Mouse (Mus musculus) layer of hippocampus, adult 18-20 months (tissue): ENCODE results near the gene Pik3r2. TPM values are rescaled to one million over a fixed set of nuclear protein-coding genes. Genes with fewer than 3 reads are reported as not detected.

Experiments
- DNase-seq, 2 experiments: peaks; one replicate each; pipeline ENCODE4 v3.0.0; 2022; ENCODE audit warnings: low spot score in 2 of 2
- total RNA-seq, 2 experiments: library from RNA; stranded (reverse); gene quantifications; 2 replicates each; pipeline ENCODE4 v1.2.3; 2021

Pik3r2 gene
- total RNA-seq, 2 experiments from 2014 or later, result 158 to 162 TPM

DNA sequence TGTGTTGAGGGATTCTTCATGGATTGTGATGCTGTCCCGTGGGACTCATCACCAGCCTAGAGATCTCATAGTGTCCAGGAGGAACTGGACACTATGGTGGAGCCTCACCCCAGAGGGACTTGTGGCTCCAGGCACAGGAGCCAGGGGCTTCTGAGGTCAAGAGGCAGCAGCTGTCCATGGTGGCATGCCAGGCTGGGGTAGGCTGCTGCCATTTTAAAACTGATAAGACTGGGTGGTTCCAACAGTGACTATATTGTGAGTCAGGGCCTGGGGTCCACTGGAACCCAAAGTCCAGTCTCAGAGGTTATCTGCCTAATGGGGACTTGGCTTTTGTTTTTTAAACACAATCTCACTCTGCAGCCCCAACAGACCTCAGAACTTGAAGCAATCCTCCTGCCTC, 25.3 kb upstream of the Pik3r2 start:
- DNase-seq, result no peak

DNA sequence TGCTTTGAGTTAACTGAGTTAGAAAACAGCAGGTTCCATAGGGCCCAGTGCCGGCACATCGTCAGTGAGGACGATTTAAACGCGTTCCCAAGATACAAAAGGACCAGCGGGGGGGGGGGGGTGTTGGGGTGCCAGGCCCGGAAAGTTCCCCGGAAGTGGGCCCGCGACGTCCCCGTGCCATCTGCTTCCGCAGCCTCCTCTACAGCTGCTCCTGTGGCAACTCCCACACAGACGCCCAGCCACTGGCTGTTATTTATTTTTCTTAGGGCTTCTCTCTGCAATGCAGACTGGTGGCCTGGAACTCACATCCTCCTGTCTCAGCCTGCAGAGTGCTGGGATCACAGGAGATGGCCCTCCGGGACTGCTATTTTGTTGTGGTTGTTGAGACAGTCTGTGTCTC, 24.6 kb upstream of the Pik3r2 start:
- DNase-seq, result peak; percentile 88 to 94

DNA sequence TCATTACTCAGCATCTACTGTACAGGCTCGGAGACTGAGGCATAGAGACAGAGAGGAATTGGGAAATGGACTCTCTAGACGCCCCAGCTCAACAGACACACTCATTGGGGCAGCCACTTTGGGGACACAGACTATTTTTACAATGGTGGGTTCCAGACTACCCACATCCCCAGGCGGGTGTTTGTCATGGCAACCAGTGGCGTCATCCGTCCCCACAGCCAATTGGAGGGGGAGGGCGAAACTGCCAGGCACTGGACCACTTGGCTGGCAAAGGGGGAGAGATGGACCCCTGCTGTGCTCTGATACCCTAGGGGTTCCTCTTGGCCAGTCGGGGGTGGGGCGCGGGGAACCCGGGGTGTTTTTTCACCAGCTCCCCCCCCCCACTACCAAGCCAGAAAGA, 24.1 kb upstream of the Pik3r2 start:
- DNase-seq, result peak in 1 of 2 experiments; percentile 68

DNA sequence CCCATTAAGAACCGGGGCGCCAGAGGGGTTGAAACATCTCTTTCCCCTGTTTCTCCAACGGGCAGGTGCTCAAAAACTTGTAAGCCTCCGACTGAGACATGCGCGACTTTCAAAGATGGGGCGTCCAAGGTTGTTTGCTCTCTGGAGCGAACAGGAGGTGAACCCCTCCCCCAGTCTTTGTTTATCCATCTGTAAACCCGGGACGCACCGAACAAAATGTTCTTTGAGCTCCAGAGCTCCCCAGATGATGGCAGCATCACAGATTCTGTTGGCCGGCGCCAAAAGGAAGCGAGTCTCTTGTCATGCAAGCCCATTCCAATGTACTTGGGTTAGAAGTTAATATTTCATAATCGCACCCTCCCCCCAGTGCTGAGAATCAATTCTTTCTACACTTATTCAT, 21.8 kb upstream of the Pik3r2 start:
- DNase-seq, result peak; percentile 73 to 90

DNA sequence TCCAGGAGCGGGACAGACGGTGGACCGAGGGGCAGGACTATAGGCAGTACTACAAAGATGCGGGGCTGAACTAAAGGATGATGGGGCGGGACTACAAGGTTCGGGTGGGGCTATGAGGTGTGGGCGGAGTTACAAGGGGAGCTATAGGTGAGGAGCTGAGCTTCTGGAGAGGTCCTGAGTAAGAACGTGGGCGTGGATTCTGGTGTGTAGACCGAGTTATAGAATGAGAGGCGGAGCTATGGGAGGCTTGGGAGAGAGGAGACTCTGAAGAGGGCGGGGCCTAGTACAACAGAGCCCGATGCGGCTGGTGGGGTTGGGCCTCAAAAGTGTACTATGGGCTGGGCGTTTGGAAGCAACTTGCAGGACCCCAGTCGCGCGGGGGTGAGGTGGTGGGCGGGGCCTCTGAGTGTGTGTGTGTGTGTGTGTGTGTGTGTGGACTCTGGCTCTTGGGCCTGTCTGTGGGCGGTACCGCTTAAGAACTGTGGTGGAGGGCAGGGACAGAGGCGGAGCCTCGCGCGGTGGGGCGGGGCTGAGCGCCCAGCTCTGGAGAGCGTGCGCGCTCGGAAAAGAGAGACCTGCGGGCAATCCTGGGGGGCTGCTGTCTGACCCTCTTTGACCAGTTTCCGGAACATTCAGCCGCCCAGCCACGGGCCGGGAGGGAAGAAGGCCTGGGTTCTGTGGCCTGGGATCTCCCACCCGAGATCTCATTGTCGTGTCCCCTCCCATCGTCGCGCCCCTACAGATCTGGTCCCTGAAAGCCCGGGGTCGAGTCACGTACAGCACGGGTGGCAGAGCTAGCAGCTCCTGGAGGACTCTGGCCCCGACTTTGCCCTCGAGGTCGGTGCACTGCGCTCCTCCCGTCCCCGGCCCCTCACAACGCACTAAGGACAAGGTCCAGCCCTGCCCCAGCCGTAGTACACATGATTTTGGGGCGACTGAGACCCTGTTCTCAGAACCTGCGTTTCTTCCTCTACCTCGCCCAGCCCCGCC, 20.9 kb upstream of the Pik3r2 start:
- DNase-seq, result peak; percentile 90 to 92

DNA sequence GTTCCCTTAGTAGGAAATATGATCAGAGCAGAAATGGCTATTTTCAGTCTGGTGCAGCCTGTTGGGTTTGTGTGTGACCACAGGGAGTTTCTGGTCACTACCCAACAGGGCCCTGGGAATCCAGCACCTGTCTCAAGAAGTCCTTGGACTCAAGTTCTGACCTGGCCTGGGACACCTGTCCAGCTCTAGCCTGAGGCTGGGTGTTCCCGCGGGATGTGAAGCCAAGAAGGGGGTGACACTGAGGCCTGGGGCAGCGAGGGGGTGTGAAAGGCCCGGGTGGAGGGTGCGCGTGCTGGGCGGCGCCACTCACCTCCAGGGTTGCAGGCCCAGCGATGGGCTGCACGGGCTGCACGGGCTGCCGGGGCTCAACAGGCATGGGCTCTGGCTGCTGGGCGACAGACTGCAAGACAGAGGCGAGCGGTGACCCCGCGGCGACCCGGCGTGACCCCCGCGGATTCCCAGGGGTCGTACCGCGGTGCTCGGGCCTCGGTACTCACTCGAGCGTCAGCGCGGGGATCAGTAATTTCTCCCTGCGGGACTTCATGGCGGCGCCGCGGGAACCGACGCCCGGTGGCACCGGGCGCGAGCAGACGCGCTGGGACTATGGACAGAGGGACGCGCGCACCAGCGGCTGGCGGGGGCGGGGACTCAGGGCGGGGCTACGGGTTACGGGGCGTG, 20.0 kb upstream of the Pik3r2 start:
- DNase-seq, result no peak

DNA sequence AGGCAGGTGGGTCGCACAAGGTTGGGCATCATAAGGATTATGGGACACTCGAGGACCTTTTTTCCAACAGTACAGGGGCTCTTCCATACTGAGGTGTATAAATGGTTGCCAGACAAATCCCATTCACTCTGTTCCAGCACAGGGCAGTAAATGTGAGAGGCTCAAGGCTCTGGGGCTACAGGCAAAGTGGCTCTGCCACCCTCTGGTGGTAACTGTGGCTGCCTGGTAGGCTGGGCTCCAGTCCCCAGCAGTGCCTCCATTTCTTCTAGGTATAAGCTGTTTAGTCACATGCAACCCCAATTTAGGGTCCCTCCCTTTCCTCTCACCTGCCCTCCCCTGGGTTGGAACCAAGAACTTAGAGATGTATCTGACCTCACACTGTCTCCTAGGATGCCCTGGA, 18.9 kb upstream of the Pik3r2 start:
- DNase-seq, result no peak

DNA sequence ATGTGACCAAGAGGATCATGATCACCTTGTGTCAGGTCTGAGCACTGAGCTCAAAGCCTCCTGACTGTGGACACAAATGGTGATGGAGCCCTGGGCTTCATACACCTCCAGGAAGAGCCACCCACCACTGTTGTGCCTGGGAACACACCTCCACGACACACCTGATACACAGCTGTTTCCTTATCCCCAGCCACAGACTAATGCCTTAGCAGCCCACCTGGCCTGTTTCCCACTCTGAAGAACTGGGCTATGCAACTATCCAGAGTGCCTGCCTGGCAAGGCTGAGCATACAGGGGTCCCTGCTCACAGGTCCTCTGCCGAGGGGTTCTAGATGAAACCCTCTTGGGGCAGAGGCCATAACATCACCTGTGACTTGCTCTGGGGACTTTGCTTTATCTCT, 17.7 kb upstream of the Pik3r2 start:
- no peak for DNase-seq

DNA sequence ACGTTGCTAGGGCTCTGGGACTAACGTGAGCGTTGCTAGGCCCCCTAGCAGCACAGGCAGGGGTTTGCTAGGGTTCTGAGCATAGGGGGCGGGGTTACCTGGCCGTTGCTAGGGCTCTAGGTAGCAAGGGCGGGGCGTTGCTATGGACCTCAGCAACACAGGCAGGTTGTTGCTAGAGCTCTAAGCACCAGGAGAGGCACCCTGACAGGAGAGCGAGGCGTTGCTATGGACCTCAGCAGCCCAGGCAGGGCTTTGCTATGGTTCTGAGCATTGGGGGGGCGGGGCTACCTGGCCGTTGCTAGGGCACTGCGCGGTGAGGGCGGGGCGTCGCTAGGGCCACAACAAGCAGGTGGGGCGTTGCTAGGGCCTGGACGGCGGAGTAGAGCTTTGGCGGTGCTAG, 16.2 kb upstream of the Pik3r2 start:
- no peak for DNase-seq

DNA sequence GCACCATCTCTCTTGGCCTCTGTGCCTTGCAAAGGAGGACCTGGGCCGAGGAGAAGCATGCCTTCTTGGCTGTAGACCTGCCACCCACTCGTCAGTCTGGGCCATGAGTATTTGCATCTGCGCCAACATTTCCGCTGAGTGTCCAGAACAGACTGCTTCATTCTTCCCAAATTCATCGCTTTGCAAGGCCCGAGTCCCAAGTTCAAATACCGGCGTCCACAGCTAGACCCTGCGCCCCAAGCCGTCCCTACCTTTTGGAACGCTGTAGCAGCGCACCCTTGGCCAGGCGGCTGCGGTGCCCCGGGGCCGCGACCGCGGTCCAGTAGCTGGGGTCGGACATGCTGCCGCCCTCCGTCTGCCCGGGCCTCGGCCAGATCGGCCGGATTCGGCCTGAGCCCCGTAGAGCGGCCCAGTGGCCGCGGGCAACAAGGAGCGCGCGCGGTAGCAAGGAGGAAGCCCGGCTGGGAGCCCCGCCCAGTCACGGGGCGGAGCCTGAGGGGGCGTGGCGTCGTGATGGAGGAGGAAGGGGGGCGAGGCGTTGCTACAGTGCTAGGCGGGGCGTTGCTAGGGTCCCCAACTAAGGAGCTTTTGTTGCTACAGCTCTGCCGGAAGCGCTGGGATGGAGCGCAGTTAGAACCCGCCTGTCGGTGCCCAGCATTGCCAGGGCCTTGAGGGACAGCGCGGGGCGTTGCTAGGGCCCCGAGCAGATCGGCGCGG, 15.6 kb upstream of the Pik3r2 start:
- DNase-seq, result peak; percentile 97 to 98

DNA sequence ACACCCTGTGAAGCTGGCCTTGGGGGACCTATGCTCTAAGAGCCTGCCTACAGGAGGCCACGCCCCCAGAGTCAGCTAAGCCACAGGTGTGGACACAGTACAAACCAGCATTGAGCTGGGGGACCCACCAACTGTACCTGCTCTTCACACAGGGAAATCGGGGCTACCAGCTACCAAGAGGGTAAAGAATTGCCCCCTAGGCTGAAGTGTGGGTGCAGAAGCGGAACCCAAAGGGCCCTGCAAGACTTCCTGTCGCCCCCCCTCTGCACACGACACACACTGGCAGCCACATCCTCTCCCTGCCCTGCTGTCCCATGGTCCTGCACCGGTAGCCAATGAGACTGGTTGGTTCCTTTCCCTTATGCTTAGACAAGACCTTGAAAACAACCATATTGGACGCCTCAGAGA, 14.8 kb upstream of the Pik3r2 start:
- peak in 1 of 2 experiments; percentile 58 for DNase-seq

DNA sequence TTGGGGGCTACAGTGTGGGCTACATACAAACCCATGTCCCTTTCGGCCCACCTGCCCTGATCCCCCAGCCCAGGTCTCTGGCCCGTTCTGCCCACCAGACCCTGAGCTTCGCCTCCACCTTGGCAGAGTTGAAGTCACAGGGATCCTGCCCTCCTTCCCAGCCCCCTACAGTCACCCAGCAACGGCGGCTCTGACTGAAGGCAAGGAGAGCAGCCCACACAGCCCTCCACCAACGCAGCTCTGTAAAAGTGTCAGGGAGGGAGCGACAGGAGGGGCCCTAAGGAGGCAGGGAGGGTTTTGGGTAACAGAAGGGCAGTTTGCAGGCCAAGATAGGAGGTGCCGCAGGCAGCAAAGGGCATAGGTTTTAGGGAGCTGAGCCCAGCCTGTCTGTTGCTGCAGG, 14.3 kb upstream of the Pik3r2 start:
- DNase-seq, result peak; percentile 54 to 70

DNA sequence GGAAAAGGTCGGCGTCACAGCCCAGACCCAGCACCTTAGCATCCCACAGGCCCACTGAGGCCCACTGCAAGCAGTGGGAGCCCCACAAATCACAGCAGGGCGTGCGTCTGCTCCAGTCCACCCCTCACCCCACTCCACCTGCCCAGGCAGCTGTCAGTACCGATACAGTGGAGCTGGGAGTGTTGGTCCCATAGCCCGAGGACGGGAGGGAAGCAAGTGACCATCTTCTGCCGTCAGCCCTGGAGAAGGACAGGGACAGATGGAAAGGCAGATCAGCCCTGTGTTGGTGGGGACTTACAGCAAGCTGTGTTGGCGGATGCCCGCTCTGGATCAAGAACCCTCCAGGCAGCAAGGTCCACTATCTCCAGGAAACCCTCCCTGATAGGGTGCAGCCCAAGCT, 12.5 kb upstream of the Pik3r2 start:
- DNase-seq, result no peak

DNA sequence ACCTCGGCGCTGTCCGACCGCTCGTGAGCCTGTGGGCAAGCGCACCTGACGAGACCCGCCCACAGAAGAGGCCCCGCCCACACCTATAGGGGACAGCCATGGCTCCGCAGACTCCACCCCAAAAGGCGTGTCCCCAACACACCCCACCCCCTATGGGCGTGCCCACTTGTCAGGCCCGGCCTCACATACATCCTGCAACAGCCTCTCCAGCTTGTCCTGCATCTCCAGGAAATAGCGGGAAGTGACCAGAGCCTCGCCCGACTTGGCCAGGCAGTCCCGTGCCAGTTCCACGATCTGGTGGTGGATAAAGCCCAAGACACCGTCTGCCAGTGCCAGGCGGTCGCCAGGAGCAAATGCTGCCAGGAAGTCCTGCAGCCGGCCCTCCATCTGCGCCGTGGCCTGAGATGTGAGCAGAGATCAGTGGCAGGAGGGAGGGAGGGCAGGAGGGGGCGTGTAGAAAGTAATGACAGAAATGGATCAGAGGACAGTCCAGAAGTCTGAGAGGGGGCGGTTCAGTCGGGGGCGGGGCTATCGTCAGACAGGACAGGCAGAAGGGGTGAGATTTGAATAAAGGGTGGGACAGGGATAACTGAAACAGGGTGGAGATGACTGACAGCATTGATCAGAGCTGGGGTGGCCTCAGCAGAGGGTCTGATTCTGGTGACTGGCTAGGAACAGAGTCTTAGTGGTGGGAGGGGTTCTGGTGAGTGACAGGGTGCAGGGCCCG, 11.6 kb upstream of the Pik3r2 start:
- DNase-seq, result no peak

DNA sequence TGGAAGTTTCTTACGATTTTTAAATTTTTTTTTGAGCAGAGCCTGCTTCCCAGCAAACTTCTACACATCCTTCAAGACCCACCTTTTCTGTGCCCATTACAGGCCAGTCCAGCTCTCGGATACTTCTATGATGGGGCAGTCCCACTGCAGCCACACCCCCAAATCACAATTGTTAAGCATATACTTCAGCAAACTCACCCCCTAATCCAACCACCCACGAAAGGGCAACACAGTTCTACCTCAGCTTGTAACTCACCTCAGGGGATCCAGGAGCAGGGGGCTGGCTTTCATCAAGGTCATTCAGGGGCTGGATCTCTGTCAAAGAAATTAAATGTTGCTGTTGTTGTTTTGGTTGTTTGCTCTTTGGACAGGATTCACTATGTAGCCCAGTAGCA, 10.5 kb upstream of the Pik3r2 start:
- no peak for DNase-seq

DNA sequence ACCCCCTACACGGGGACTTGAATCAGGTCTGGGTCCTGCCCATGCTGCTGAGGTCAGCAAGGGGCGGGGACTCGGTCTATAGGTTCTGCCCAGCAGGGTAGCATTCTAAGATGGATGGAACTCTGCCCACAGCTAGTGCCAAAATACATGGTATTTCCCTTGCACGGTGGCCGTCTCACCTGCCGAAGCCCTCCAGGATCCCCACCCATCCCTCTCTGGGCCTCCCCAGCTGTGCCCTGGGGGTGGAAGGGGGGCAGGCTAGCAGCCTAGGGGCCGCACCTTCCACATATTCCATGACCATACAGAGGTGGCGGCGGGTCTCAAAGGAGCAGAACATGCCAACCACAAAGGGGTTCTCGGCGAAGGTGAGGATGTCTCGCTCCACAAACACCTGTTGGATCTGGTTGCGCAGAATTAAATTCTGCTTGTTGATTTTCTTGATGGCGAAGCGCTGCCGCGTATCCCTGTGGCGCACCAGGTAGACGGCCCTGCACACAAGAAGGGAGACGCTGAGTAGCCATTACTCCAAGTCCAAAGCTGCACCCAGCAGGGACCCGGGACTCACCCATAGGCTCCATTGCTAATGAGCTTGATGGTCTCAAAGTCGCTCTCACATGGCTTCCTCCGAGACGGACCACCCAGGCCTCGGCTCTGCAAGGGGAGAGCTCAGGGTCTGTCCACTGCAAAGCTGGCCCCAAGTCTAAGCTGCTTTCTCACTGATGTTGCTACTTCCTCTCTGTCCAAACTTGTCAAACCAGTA, 10.0 kb upstream of the Pik3r2 start:
- no peak for DNase-seq

DNA sequence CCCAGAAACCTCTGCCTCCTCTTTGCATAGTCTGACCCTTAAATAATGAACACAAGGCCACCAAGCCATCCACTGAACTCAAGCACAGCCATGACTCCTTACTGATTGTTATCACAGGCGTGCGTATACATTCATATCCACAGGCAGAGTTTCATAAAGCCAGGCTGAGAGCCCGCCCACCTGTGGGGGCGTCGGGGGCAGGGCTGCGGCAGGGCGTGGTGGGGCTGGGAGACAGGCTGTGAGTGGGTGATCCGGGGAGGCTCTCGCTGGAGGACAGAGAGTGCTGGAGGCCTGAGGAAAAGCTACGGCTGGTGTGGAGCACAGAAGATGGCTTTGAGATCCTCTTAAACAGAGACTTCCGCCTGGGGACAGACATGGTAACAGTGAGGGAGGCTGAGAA, 3.6 kb upstream of the Pik3r2 start:
- no peak for DNase-seq

DNA sequence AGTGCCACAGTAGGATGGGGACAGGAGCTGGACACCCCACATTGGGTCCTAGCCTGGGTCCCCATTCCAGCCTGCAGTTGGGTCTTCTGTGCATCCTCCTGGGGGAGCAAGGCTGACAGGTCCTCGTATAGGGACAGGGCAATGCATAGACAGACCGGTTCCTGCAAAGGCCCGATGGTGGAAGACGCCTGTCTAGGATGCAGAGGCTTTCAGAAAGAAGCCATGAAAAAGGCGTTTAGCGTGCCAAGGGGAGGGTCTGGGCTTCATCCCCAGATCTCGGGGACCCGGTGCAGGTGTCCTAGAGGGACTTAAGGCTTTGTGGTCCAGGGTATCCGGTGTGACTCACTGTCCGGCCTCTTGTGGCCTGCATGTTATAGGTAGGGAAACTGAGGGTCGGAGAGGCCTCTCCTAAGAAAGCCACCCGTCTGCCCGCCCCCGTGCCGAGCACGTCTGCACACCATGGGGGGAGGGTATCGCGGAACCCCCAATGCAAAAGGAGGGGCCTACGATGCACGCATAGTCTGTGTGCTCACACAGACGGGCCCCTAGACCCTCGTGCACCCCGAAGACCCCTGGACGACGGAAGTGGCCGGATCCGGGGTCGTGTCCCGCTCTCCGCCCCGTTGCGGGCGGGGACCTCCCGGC, 540 bp downstream of the Pik3r2 start:
- no peak for DNase-seq

DNA sequence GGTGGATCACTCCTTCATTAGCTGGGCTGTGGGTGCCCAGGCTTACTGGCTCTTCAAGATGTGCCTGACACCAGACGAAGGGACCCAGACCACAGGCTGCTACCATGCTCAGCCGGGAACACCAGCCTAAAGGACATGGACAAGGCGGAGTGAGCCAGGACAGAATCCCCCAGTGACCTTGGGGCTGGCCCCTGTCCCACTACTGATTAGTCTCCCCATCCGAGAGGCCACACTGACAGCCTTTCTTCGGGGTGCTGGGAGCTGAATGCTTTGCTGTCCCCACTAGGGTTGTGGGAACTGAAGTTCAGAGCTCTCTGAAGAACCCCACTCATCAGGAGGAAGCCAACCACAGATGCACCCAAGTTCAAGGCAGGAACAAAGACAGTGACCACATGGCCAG, 1.3 kb downstream of the Pik3r2 start:
- DNase-seq, result no peak

DNA sequence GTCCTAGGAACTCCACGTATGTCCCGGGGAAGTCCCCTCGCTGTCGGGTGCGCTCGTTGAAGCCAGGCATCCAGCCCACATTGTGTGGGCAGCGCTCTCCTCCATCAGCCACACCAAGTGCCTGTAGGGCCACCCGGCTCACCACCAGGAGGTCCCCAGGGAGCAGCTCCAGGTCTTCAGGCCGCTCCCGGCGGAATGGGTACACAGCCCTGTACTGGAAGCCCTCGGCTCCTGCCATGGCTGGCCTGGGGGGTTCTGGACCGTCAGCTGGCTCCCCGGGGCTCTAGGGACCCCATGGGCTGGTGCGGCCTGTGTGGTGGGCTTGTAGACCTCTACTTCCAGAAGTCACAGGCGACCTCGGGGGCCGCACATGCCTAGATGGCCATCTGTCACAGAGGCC, 1.8 kb downstream of the Pik3r2 start:
- no peak for DNase-seq
